Mouse (Mus musculus) midbrain, embryonic 14.5 days (tissue): Measurements from ENCODE around the gene Rfx2. TPM values are rescaled to one million over a fixed set of nuclear protein-coding genes. Genes with fewer than 3 reads are reported as not detected.

ENCODE experiments used
- ATAC-seq: fragments of 200-750 bp; cut with Nextera tagmentation; 2 replicates; pipeline ENCODE4 v1.8.0; 2017; ENCODE audit warnings: moderate number of reproducible peaks, moderate library complexity; ENCODE audit not compliant: low FRiP score, low TSS enrichment
- DNase-seq: peaks from one replicate; pipeline ENCODE4 v3.0.0-alpha.2; 2015
- H3K27ac ChIP-seq: fragments of 300-500 bp; sonication (generic); replicated peaks from 2 replicates; pipeline ENCODE4 v1.5.1; 2014; ENCODE audit warnings: mild to moderate bottlenecking, low read depth, low read length, moderate library complexity
- H3K27me3 ChIP-seq: fragments of 300-500 bp; sonication (generic); 2 replicates; pipeline ENCODE4 v1.6.1; 2014; ENCODE audit warnings: low read length, control low read depth, mixed read lengths; ENCODE audit not compliant: control insufficient read depth, insufficient read depth
- H3K36me3 ChIP-seq: fragments of 300-500 bp; sonication (generic); 2 replicates; pipeline ENCODE4 v1.6.1; 2014; ENCODE audit warnings: low read length, control low read depth; ENCODE audit not compliant: control insufficient read depth, insufficient read depth
- H3K4me1 ChIP-seq: fragments of 300-500 bp; sonication (generic); 2 replicates; pipeline ENCODE4 v1.6.1; 2014; ENCODE audit warnings: mild to moderate bottlenecking, antibody characterized with exemption, low read length, control low read depth; ENCODE audit not compliant: control insufficient read depth, insufficient read depth
- H3K4me2 ChIP-seq: fragments of 300-500 bp; sonication (generic); 2 replicates; pipeline ENCODE4 v1.6.1; 2014; ENCODE audit warnings: mild to moderate bottlenecking, low read length, moderate library complexity
- H3K4me3 ChIP-seq: fragments of 300-500 bp; sonication (generic); replicated peaks from 2 replicates; pipeline ENCODE4 v1.5.1; 2014; ENCODE audit warnings: low read depth, low read length
- H3K9ac ChIP-seq: fragments of 300-500 bp; sonication (generic); replicated peaks from 2 replicates; pipeline ENCODE4 v1.6.1; 2014; ENCODE audit warnings: mild to moderate bottlenecking, low read length, moderate library complexity
- H3K9me3 ChIP-seq: fragments of 300-500 bp; sonication (generic); 2 replicates; pipeline ENCODE4 v1.6.1; 2016; ENCODE audit warnings: low read length, control low read depth, mixed read lengths; ENCODE audit not compliant: control insufficient read depth
- WGBS: fragments of 180-500 bp; shearing (Covaris S2); extraction: QIAGEN DNeasy Blood & Tissue Kit; methylation state at CpG from one replicate; pipeline ENCODE4 v1.1.7; 2014; 5-methylcytosine and 5-hydroxymethylcytosine counted together
- polyA plus RNA-seq: library from polyadenylated mRNA; unstranded; fragments of >200 nt; fragmentation: Nextera tagmentation; extraction: Ambion mirVana; gene quantifications from 2 replicates; pipeline ENCODE4 v1.2.1, GENCODE M21; 2014

Gene Rfx2
- polyA plus RNA-seq, 1 experiment from 2014 or later, result 4.1 TPM

GRCm38 (mm10) chr17:56767531-56768135 is 63.2 kb downstream of the Rfx2 start:
- H3K27me3 ChIP-seq, result no peaks in the 10 kb centered on the region
- H3K4me3 ChIP-seq, result no peak overlapping the region
- no peak overlapping the region for H3K9ac ChIP-seq
- H3K4me1 ChIP-seq, result peaks cover 11% of the 10 kb centered on the region
- H3K9me3 ChIP-seq, result no peaks in the 10 kb centered on the region
- H3K4me2 ChIP-seq, result no peak overlapping the region
- WGBS, result 96% methylated on average over 28 of the region's 29 CpGs
- ATAC-seq, result no peak
- no peak for DNase-seq
- no peak overlapping the region for H3K27ac ChIP-seq
- peaks cover 45% of the 10 kb centered on the region for H3K36me3 ChIP-seq

- Histone ChIP-seq H3K27me3 (no peaks in the 10 kb centered on the region), H3K4me1 (peaks cover 16% of the 10 kb centered on the region), H3K4me3 (no peak overlapping the region), H3K9me3 (no peaks in the 10 kb centered on the region), H3K9ac (no peak overlapping the region), H3K4me2 (no peak overlapping the region), H3K36me3 (peaks cover 45% of the 10 kb centered on the region), H3K27ac (no peak overlapping the region)
- ATAC-seq, result no peak
- no peak for DNase-seq
- WGBS, result 93% methylated on average over 27 of the region's 27 CpGs
Observed at GRCm38 (mm10) chr17:56766631-56767405, 64.0 kb downstream of the Rfx2 start.

- Histone ChIP-seq H3K27ac (peak overlapping the region; percentile 95; the same call in 1 of the 2 replicates), H3K9ac (peak overlapping the region; percentile 73; the same call in 1 of the 2 replicates), H3K4me2 (peak overlapping the region; percentile 62), H3K4me3 (peak overlapping the region; percentile 72), H3K4me1 (peaks cover 23% of the 10 kb centered on the region), H3K9me3 (no peaks in the 10 kb centered on the region), H3K36me3 (peaks cover 40% of the 10 kb centered on the region), H3K27me3 (no peaks in the 10 kb centered on the region)
- WGBS, result 58% methylated on average over 12 of the region's 12 CpGs
- ATAC-seq (peak; percentile 1; the same call in 1 of the 2 replicates), DNase-seq (no peak)
Observed at GRCm38 (mm10) chr17:56765431-56765830, 65.4 kb downstream of the Rfx2 start.

GRCm38 (mm10) chr17:56764474-56765354 is 66.1 kb downstream of the Rfx2 start, which contains the start of gene Dus3l:
TSS of gene Dus3l (plus strand) at chr17:56764757.
- Histone ChIP-seq H3K9me3 (no peaks in the 10 kb centered on the region), H3K27ac (peak within 1 kb of the TSS; percentile 95), H3K36me3 (peaks cover 33% of the 10 kb centered on the region), H3K4me3 (peak within 1 kb of the TSS; percentile 72), H3K27me3 (no peaks in the 10 kb centered on the region), H3K4me1 (peaks cover 23% of the 10 kb centered on the region), H3K4me2 (peak within 1 kb of the TSS; percentile 62), H3K9ac (peak within 1 kb of the TSS; percentile 73)
- DNase-seq (peak; percentile 95), ATAC-seq (peak; percentile 80)
- 2% methylated on average over 58 of the region's 58 CpGs for WGBS

GRCm38 (mm10) chr17:56763741-56764250 is 67.0 kb downstream of the Rfx2 start:
- WGBS, result 79% methylated on average over 8 of the region's 8 CpGs
- Histone ChIP-seq H3K36me3 (peaks cover 24% of the 10 kb centered on the region), H3K4me3 (peak overlapping the region; percentile 72; the same call in 1 of the 2 replicates), H3K4me1 (peaks cover 23% of the 10 kb centered on the region), H3K27me3 (no peaks in the 10 kb centered on the region), H3K9me3 (no peaks in the 10 kb centered on the region), H3K9ac (no peak overlapping the region), H3K27ac (peak overlapping the region; percentile 94; the same call in 1 of the 2 replicates), H3K4me2 (peak overlapping the region; percentile 62)
- ATAC-seq, result no peak
- DNase-seq, result no peak

- WGBS, result 46% methylated on average over 27 of the region's 27 CpGs
- H3K9me3 ChIP-seq, result no peaks in the 10 kb centered on the region
- DNase-seq (peak; percentile 70), ATAC-seq (no peak)
- no peaks in the 10 kb centered on the region; the same call in 1 of the 2 replicates for H3K27me3 ChIP-seq
- H3K36me3 ChIP-seq, result peaks cover 16% of the 10 kb centered on the region
- peaks cover 23% of the 10 kb centered on the region for H3K4me1 ChIP-seq
- H3K9ac ChIP-seq, result peak overlapping the region; percentile 65; the same call in 1 of the 2 replicates
- peak overlapping the region; percentile 94 for H3K27ac ChIP-seq
- H3K4me2 ChIP-seq, result peak overlapping the region; percentile 74
- H3K4me3 ChIP-seq, result peak overlapping the region; percentile 44; the same call in 1 of the 2 replicates
Observed at GRCm38 (mm10) chr17:56762769-56763731, 67.8 kb downstream of the Rfx2 start.

- Histone ChIP-seq H3K27ac (peak overlapping the region; percentile 94), H3K27me3 (peaks cover 10% of the 10 kb centered on the region), H3K36me3 (peaks cover 6% of the 10 kb centered on the region), H3K9me3 (no peaks in the 10 kb centered on the region), H3K4me3 (peak overlapping the region; percentile 44), H3K9ac (peak overlapping the region; percentile 65), H3K4me1 (peaks cover 28% of the 10 kb centered on the region), H3K4me2 (peak overlapping the region; percentile 74)
- ATAC-seq (peak; percentile 54), DNase-seq (peak; percentile 98)
- 2% methylated on average over 28 of the region's 28 CpGs for WGBS
Observed at GRCm38 (mm10) chr17:56761991-56762410, 68.8 kb downstream of the Rfx2 start.
